Mouse (Mus musculus) intestine, embryonic 14.5 days (tissue): ENCODE results near the gene Cyld. TPM values are rescaled to one million over a fixed set of nuclear protein-coding genes. Genes with fewer than 3 reads are reported as not detected.
A peak's percentile ranks its signal among the peaks of the same experiment; 100 is the strongest.
"Not testable (repeated sequence)": the region's sequence is repeated elsewhere in the genome, so short reads cannot be mapped to it uniquely, and the experiment has no call there.

Experiments used
- ATAC-seq: fragments of 200-750 bp; cut with Nextera tagmentation; replicated peaks from 2 replicates; pipeline ENCODE4 v1.8.0; 2017; ENCODE audit warnings: low read depth, moderate number of reproducible peaks, moderate TSS enrichment, moderate library complexity; ENCODE audit not compliant: low FRiP score, low TSS enrichment
- DNase-seq: peaks from one replicate; pipeline ENCODE4 v3.0.0-alpha.2; 2018; ENCODE audit warnings: low spot score
- H3K27ac ChIP-seq: fragments of 300-500 bp; sonication (generic); 2 replicates; pipeline ENCODE4 v1.5.1; 2014; ENCODE audit warnings: low read depth, mild to moderate bottlenecking, control low read depth
- H3K27me3 ChIP-seq: fragments of 300-500 bp; sonication (generic); replicated peaks from 2 replicates; pipeline ENCODE4 v1.6.1; 2014; ENCODE audit warnings: low read length, control low read depth; ENCODE audit not compliant: control insufficient read depth, insufficient read depth
- H3K36me3 ChIP-seq: fragments of 300-500 bp; sonication (generic); 2 replicates; pipeline ENCODE4 v1.6.1; 2014; ENCODE audit warnings: low read length, control low read depth; ENCODE audit not compliant: control insufficient read depth, insufficient read depth
- H3K4me1 ChIP-seq: fragments of 300-500 bp; sonication (generic); replicated peaks from 2 replicates; pipeline ENCODE4 v1.6.1; 2014; ENCODE audit warnings: low read length, control low read depth, mixed read lengths; ENCODE audit not compliant: control insufficient read depth, insufficient read depth
- H3K4me2 ChIP-seq: fragments of 300-500 bp; sonication (generic); 2 replicates; pipeline ENCODE4 v1.6.1; 2014; ENCODE audit warnings: low read length
- H3K4me3 ChIP-seq: fragments of 300-500 bp; sonication (generic); 2 replicates; pipeline ENCODE4 v1.5.1; 2014; ENCODE audit warnings: low read depth, low read length, control low read depth, mixed read lengths
- H3K9ac ChIP-seq: fragments of 300-500 bp; sonication (generic); 2 replicates; pipeline ENCODE4 v1.6.1; 2014; ENCODE audit warnings: mild to moderate bottlenecking, low read length
- H3K9me3 ChIP-seq: fragments of 300-500 bp; sonication (generic); 2 replicates; pipeline ENCODE4 v1.6.1; 2016; ENCODE audit warnings: low read length, control low read depth; ENCODE audit not compliant: control insufficient read depth
- WGBS: fragments of 180-500 bp; shearing (Covaris S2); extraction: QIAGEN DNeasy Blood & Tissue Kit; methylation state at CpG from one replicate; pipeline ENCODE4 v1.1.7; 2014; 5-methylcytosine and 5-hydroxymethylcytosine counted together
- polyA plus RNA-seq: library from polyadenylated mRNA; unstranded; fragments of >200 nt; fragmentation: Nextera tagmentation; extraction: Ambion mirVana; gene quantifications from 2 replicates; pipeline ENCODE4 v1.2.1, GENCODE M21; 2014

Cyld gene
- polyA plus RNA-seq: 13.7 and 14.8 TPM in 2 replicates

- Histone ChIP-seq H3K9ac (peak within 1 kb of the TSS; percentile 75), H3K27me3 (no peaks in the 10 kb centered on the region), H3K4me1 (peaks cover 9% of the 10 kb centered on the region), H3K9me3 (no peaks in the 10 kb centered on the region), H3K27ac (peak within 1 kb of the TSS; percentile 33; the same call in 1 of the 2 replicates), H3K4me3 (peak within 1 kb of the TSS; percentile 85), H3K4me2 (peak within 1 kb of the TSS; percentile 55), H3K36me3 (no peaks in the 10 kb centered on the region)
- DNase-seq (peak; percentile 96), ATAC-seq (peak; percentile 100)
- WGBS: 0% methylated on average over 63 of the region's 80 CpGs
Observed at GRCm38 (mm10) chr8:88696721-88697641, at the start of gene Cyld. TSS of gene Cyld (plus strand) at chr8:88697028.

GRCm38 (mm10) chr8:88648322-88648721 lies 48.5 kb upstream of the Cyld start:
- DNase-seq: no peak
- Histone ChIP-seq H3K27ac (no peak overlapping the region), H3K4me1 (no peaks in the 10 kb centered on the region; the same call in 1 of the 2 replicates), H3K27me3 (no peaks in the 10 kb centered on the region), H3K4me2 (no peak overlapping the region), H3K36me3 (no peaks in the 10 kb centered on the region), H3K9ac (no peak overlapping the region), H3K9me3 (no peaks in the 10 kb centered on the region), H3K4me3 (no peak overlapping the region)
- no peak for ATAC-seq

- H3K4me2 ChIP-seq: no peak overlapping the region
- H3K27me3 ChIP-seq: no peaks in the 10 kb centered on the region
- H3K27ac ChIP-seq: no peak overlapping the region
- 69% methylated on average over 6 of the region's 6 CpGs for WGBS
- no peak overlapping the region for H3K4me3 ChIP-seq
- H3K4me1 ChIP-seq: no peaks in the 10 kb centered on the region; the same call in 1 of the 2 replicates
- no peak for DNase-seq
- no peaks in the 10 kb centered on the region for H3K9me3 ChIP-seq
- no peak for ATAC-seq
- no peak overlapping the region for H3K9ac ChIP-seq
- no peaks in the 10 kb centered on the region for H3K36me3 ChIP-seq
Observed at GRCm38 (mm10) chr8:88650016-88650708, 46.7 kb upstream of the Cyld start.

GRCm38 (mm10) chr8:88651122-88651521 lies 45.7 kb upstream of the Cyld start:
- H3K9ac ChIP-seq, H3K4me3 ChIP-seq, H3K27ac ChIP-seq, H3K9me3 ChIP-seq, DNase-seq, H3K4me1 ChIP-seq, ATAC-seq, H3K27me3 ChIP-seq, H3K4me2 ChIP-seq, H3K36me3 ChIP-seq: not testable (repeated sequence)
- 70% methylated on average over 4 of the region's 4 CpGs for WGBS

- Histone ChIP-seq H3K9me3 (no peaks in the 10 kb centered on the region), H3K36me3 (no peaks in the 10 kb centered on the region), H3K4me3 (no peak overlapping the region), H3K9ac (no peak overlapping the region), H3K27me3 (no peaks in the 10 kb centered on the region), H3K4me1 (no peaks in the 10 kb centered on the region), H3K4me2 (no peak overlapping the region), H3K27ac (no peak overlapping the region)
- DNase-seq (no peak), ATAC-seq (no peak)
Observed at GRCm38 (mm10) chr8:88655334-88655733, 41.5 kb upstream of the Cyld start.

GRCm38 (mm10) chr8:88659873-88660272 lies 37.0 kb upstream of the Cyld start:
- Histone ChIP-seq H3K27me3 (no peaks in the 10 kb centered on the region), H3K27ac (no peak overlapping the region), H3K4me3 (no peak overlapping the region), H3K9ac (no peak overlapping the region), H3K4me2 (no peak overlapping the region), H3K4me1 (0 out of 2 replicates have a peak, but pooled peaks cover under 1% of the 10 kb centered on the region), H3K9me3 (no peaks in the 10 kb centered on the region), H3K36me3 (no peaks in the 10 kb centered on the region)
- 85% methylated on average over 3 of the region's 3 CpGs for WGBS
- ATAC-seq: no peak
- DNase-seq: no peak

- Histone ChIP-seq H3K36me3 (no peaks in the 10 kb centered on the region), H3K4me2 (no peak overlapping the region), H3K27me3 (no peaks in the 10 kb centered on the region), H3K4me3 (no peak overlapping the region), H3K9me3 (no peaks in the 10 kb centered on the region), H3K4me1 (0 out of 2 replicates have a peak, but pooled peaks cover 6% of the 10 kb centered on the region), H3K9ac (no peak overlapping the region), H3K27ac (no peak overlapping the region)
- DNase-seq: no peak
- no peak for ATAC-seq
- 73% methylated on average over 6 of the region's 6 CpGs for WGBS
Observed at GRCm38 (mm10) chr8:88662401-88662821, 34.4 kb upstream of the Cyld start.

- Histone ChIP-seq H3K9ac (no peak overlapping the region), H3K9me3 (no peaks in the 10 kb centered on the region), H3K4me2 (no peak overlapping the region), H3K4me1 (0 out of 2 replicates have a peak, but pooled peaks cover 6% of the 10 kb centered on the region), H3K27ac (no peak overlapping the region), H3K4me3 (no peak overlapping the region), H3K36me3 (no peaks in the 10 kb centered on the region), H3K27me3 (no peaks in the 10 kb centered on the region)
- DNase-seq: no peak
- ATAC-seq: no peak
- 88% methylated on average over 16 of the region's 16 CpGs for WGBS
Observed at GRCm38 (mm10) chr8:88664121-88664520, 32.7 kb upstream of the Cyld start.
